Mouse (Mus musculus) heart, embryonic 16.5 days (tissue): ENCODE measurements around the gene Kif23. TPM values are rescaled to one million over a fixed set of nuclear protein-coding genes. Genes with fewer than 3 reads are reported as not detected.

Experiments used
- ATAC-seq: fragments of 200-750 bp; cut with Nextera tagmentation; replicated peaks from 2 replicates; pipeline ENCODE4 v1.8.0; 2017; ENCODE audit warnings: moderate number of reproducible peaks; ENCODE audit not compliant: insufficient read depth, low FRiP score; ENCODE audit errors: extremely low read depth
- H3K27ac ChIP-seq: fragments of 300-500 bp; sonication (generic); 2 replicates; pipeline ENCODE4 v1.5.1; 2014; ENCODE audit warnings: mild to moderate bottlenecking, low read length, control low read depth, moderate library complexity
- H3K27me3 ChIP-seq: fragments of 300-500 bp; sonication (generic); 2 replicates; pipeline ENCODE4 v1.6.1; 2014; ENCODE audit warnings: low read length, mixed read lengths; ENCODE audit not compliant: control insufficient read depth, insufficient read depth
- H3K36me3 ChIP-seq: fragments of 300-500 bp; sonication (generic); 2 replicates; pipeline ENCODE4 v1.6.1; 2014; ENCODE audit not compliant: control insufficient read depth, insufficient read depth
- H3K4me1 ChIP-seq: fragments of 300-500 bp; sonication (generic); 2 replicates; pipeline ENCODE4 v1.6.1; 2014; ENCODE audit warnings: low read length, mixed read lengths; ENCODE audit not compliant: control insufficient read depth, insufficient read depth
- H3K4me2 ChIP-seq: fragments of 300-500 bp; sonication (generic); 2 replicates; pipeline ENCODE4 v1.6.1; 2014; ENCODE audit warnings: low read depth, mild to moderate bottlenecking, control low read depth, low read length
- H3K4me3 ChIP-seq: fragments of 300-500 bp; sonication (generic); 2 replicates; pipeline ENCODE4 v1.5.1; 2014; ENCODE audit warnings: mild to moderate bottlenecking, control low read depth, low read length
- H3K9ac ChIP-seq: fragments of 300-500 bp; sonication (generic); 2 replicates; pipeline ENCODE4 v1.6.1; 2014; ENCODE audit warnings: low read length, control low read depth
- H3K9me3 ChIP-seq: fragments of 300-500 bp; sonication (generic); replicated peaks from 2 replicates; pipeline ENCODE4 v1.6.1; 2016; ENCODE audit warnings: low read length; ENCODE audit not compliant: control insufficient read depth
- WGBS: fragments of 180-500 bp; shearing (Covaris S2); extraction: QIAGEN DNeasy Blood & Tissue Kit; methylation state at CpG from one replicate; pipeline ENCODE4 v1.1.7; 2014; 5-methylcytosine and 5-hydroxymethylcytosine counted together
- polyA plus RNA-seq: library from polyadenylated mRNA; unstranded; fragments of >200 nt; fragmentation: Nextera tagmentation; extraction: Ambion mirVana; gene quantifications from 2 replicates; pipeline ENCODE4 v1.2.1, GENCODE M21; 2015

The Kif23 gene
- polyA plus RNA-seq = 77.8 and 84.0 TPM in 2 replicates

DNA sequence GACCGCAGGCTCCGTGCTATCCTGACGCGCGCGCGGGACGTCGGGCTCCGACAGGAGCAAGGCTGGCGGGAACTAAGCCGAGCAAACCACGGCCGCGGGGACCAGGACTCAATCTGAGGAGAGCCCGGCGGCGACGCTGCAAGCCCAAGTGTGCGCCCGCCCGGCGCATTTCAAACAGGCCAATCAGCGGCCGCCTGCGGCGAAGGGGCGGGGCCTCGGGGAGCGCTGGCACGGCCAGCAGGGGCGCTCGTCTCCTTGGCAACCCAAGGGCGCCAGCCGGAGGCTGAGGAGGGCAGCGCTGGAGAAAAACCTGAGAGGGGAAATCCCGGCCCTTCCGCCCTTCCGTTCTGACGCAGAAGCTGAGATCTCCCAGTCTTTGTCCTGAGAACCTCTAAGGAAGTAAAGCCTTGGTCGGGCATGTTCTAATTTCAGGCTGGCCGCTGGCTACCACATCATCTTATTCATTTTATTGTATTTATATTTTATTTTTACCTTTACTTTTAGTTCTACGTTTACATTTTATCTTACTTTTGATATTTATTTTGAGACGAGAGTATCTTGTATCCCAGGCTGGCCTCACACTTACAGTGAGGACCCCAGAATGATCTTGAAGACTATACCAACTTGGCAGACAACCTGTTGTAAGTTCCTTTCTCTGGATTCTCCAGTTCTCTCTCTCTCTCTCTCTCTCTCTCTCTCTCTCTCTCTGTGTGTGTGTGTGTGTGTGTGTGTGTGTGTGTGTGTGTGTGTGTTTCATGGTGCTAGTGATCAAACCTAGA lies at the start of gene Kif23:
Gene Kif23 (minus strand): TSS at position 152 of the 779 bp plus-strand sequence.
- H3K9me3 ChIP-seq = no peaks in the 10 kb centered on the region

DNA sequence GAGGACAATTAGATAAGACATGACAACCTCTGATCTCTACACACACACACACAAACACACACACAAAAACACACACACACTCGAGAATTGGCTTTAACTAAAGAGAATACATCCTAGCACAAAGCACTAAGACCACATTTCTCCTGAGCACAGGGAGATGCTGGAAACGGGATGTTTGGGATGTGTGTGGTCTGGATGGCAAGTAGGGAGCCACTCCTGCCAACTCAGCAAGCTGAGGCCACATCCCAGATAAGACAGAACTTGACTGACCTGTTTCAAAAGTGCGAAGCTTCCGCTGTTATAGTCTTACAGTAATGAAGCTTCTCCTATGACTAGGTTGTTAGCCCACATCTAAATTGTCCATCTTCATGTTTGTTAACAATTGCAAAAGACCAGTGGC lies 44.6 kb upstream of the Kif23 start:
- H3K9me3 ChIP-seq = no peaks in the 10 kb centered on the region
- ATAC-seq = no peak
- H3K4me2 ChIP-seq = no peak overlapping the region
- 56% methylated on average over 4 of the region's 4 CpGs for WGBS
- H3K4me1 ChIP-seq = no peaks in the 10 kb centered on the region
- H3K4me3 ChIP-seq = no peak overlapping the region
- no peaks in the 10 kb centered on the region for H3K27me3 ChIP-seq
- H3K27ac ChIP-seq = no peak overlapping the region
- H3K9ac ChIP-seq = no peak overlapping the region
- no peaks in the 10 kb centered on the region for H3K36me3 ChIP-seq

More for the DNA sequence above, at the start of gene Kif23:
- Histone ChIP-seq H3K27ac (peak within 1 kb of the TSS; percentile 49), H3K27me3 (no peaks in the 10 kb centered on the region), H3K4me3 (peak within 1 kb of the TSS; percentile 81), H3K9ac (peak within 1 kb of the TSS; percentile 83), H3K4me2 (peak within 1 kb of the TSS; percentile 97), H3K4me1 (peaks cover 5% of the 10 kb centered on the region), H3K36me3 (peaks cover 9% of the 10 kb centered on the region)
- WGBS = under 1% methylated on average over 44 of the region's 44 CpGs
- peak; percentile 98 for ATAC-seq

DNA sequence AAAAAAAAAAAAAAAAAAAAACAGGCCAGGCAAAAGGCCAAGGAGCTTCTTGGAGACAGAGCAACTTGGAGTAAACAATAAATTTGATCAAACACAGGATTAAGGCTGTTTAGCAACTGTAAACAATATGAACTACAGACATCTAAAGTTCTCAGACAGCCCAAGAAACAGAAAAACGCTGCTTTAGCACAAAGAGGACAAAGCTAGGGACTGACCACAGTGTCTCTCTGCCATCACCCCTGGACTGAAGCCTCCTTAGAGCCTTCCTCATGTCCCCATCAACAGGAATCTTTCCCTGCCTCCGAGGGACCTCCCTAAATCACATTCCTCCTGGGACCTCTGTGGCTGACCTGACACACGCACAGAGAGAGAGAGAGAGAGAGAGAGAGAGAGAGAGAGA lies 44.2 kb upstream of the Kif23 start:
- no peak overlapping the region for H3K9ac ChIP-seq
- no peaks in the 10 kb centered on the region for H3K4me1 ChIP-seq
- H3K4me2 ChIP-seq = no peak overlapping the region
- no peaks in the 10 kb centered on the region for H3K9me3 ChIP-seq
- H3K4me3 ChIP-seq = no peak overlapping the region
- no peak overlapping the region for H3K27ac ChIP-seq
- H3K27me3 ChIP-seq = no peaks in the 10 kb centered on the region
- WGBS = 32% methylated on average over 3 of the region's 3 CpGs
- no peaks in the 10 kb centered on the region for H3K36me3 ChIP-seq
- no peak for ATAC-seq

DNA sequence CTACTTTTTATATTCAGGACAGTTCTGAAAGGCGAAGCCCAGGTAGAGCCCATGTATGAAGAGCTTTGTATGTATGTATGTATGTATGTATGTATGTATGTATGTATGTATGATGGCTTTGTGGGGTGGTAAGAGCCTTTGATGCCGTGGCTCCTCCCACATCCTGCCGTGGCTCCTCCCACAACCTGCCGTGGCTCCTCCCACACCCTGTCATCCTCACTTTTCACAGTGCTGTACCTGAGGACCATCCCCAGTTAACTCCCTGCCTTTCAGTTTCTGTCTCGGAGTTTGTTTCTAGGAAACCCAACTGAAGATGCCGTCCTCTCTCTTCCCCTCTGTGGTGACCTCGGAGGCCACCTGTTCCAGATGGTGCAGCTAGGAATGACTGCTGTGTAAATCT lies 39.5 kb upstream of the Kif23 start:
- Histone ChIP-seq H3K9me3 (no peaks in the 10 kb centered on the region), H3K4me1 (peaks cover 3% of the 10 kb centered on the region), H3K4me2 (no peak overlapping the region), H3K9ac (no peak overlapping the region), H3K27ac (no peak overlapping the region), H3K27me3 (no peaks in the 10 kb centered on the region), H3K36me3 (no peaks in the 10 kb centered on the region), H3K4me3 (no peak overlapping the region)
- ATAC-seq = no peak
- 70% methylated on average over 7 of the region's 7 CpGs for WGBS

DNA sequence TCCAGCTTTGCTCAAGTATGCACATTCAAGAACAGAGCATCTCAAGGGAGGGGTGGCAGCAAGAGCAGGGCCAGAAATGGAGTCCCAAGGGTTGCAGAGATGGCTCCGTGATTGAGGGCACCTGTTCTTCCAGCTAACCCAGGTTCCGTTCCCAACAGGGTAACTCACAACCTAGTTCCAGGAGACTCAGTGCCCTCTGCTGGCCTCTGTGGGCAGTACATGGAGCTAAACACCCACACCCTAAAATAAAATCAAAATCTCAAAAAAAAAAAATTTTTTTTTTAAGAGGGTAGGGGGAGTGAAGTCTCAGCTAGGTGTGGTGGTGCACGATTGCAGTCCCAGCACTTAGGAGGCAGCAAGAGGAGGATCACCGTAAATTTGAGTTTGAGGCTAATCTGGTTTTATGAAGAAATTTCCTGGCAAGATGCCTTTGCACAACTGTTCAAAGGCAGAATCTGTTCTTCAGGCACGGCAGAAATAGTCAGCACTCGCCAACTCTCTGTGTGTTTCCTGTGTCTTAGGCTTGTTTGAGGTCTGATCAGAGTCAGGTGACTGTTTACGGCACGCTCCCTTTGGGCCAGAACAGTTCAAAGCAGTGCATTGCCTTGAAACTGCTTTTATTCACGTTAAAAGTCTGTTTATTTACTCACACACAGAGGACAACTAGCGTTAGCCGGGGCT lies 38.7 kb upstream of the Kif23 start:
- H3K36me3 ChIP-seq = no peaks in the 10 kb centered on the region
- no peak overlapping the region for H3K4me2 ChIP-seq
- no peak overlapping the region for H3K4me3 ChIP-seq
- H3K27me3 ChIP-seq = no peaks in the 10 kb centered on the region
- WGBS = 44% methylated on average over 11 of the region's 11 CpGs
- no peak for ATAC-seq
- no peaks in the 10 kb centered on the region for H3K9me3 ChIP-seq
- no peak overlapping the region for H3K9ac ChIP-seq
- peaks cover 3% of the 10 kb centered on the region for H3K4me1 ChIP-seq
- H3K27ac ChIP-seq = no peak overlapping the region

DNA sequence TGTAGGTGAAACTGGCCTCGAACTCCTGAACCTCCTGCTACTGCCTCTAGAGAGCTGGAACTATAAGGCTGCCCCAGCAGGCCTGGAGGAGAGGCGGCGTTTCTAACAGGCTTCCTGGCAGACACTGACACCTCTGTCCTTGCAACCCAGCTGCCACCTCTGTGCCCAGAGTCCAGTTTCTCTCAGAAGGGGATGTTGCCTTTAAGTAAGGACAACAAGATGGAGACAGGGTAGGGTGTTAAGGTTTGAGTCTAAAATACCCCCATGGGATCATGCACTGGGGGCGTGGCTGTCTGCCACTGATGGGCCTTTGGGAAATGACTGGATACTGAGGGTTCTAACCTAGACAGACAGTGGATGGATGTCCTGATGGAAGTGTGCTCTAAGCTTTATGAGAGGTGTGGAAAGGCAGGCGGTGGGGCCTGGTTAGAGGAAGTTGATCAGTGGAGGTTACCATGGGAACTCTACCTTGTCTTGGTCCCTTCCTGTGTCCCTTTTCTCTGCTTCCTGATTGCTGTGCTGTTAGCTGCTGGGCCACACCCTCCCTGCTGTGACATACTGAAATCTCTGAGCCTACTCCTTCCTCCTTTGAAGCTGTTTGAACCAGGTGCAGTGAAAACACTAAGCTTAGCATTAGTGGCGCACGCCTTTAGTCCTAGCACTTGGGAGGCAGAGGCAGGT lies 36.5 kb upstream of the Kif23 start:
- no peak overlapping the region for H3K4me3 ChIP-seq
- H3K27me3 ChIP-seq = no peaks in the 10 kb centered on the region
- WGBS = 87% methylated on average over 7 of the region's 7 CpGs
- H3K4me2 ChIP-seq = no peak overlapping the region
- H3K9me3 ChIP-seq = no peaks in the 10 kb centered on the region
- ATAC-seq = no peak
- peaks cover 3% of the 10 kb centered on the region for H3K4me1 ChIP-seq
- no peak overlapping the region for H3K27ac ChIP-seq
- H3K36me3 ChIP-seq = no peaks in the 10 kb centered on the region
- no peak overlapping the region for H3K9ac ChIP-seq

DNA sequence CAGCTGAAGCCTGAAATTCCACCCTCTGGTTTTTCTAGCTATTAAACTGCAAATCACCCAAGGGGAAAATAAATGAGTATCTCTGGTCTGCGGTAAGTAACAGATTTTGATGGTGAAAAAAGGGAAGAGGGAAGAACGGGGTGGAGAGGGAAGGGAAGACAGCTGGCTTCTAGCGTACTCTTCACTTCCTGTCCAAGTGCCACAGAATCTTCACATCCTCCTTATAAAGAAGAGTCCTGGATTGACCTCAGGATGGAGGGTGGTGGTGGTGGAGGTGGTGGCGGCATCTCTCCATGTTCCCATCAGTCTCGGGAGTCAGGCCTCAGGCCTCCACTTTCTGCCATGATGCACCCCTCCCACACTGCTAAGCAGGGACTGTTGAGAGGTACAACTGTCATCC lies 35.3 kb upstream of the Kif23 start:
- H3K36me3 ChIP-seq = no peaks in the 10 kb centered on the region
- WGBS = 61% methylated on average over 5 of the region's 5 CpGs
- no peak overlapping the region for H3K27ac ChIP-seq
- H3K9ac ChIP-seq = no peak overlapping the region
- H3K9me3 ChIP-seq = no peaks in the 10 kb centered on the region
- no peaks in the 10 kb centered on the region for H3K27me3 ChIP-seq
- no peak overlapping the region for H3K4me2 ChIP-seq
- H3K4me3 ChIP-seq = no peak overlapping the region
- H3K4me1 ChIP-seq = peaks cover 3% of the 10 kb centered on the region
- no peak for ATAC-seq

DNA sequence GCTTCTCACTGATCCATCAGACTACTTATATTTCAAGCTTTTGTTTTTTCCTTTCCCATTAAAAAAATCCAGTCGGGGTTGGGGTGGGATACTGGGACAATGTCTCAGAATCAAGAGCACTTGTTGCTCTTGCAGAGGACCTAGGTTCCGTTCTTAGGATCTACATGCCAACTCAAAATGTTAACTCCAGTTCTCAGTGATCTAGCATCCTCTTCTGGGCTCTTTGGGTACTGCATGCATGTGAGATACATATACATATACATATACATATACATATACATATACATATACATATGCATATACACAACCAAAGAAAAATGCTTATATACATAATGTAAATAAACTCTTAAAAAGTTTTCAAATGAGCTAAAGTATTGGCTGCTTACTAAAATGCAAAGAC lies 33.4 kb upstream of the Kif23 start:
- no peak overlapping the region for H3K27ac ChIP-seq
- no peaks in the 10 kb centered on the region for H3K9me3 ChIP-seq
- peaks cover 2% of the 10 kb centered on the region for H3K4me1 ChIP-seq
- ATAC-seq = no peak
- H3K9ac ChIP-seq = no peak overlapping the region
- H3K4me3 ChIP-seq = no peak overlapping the region
- no peaks in the 10 kb centered on the region for H3K27me3 ChIP-seq
- no peaks in the 10 kb centered on the region for H3K36me3 ChIP-seq
- WGBS = 85% methylated on average over 2 of the region's 2 CpGs
- H3K4me2 ChIP-seq = no peak overlapping the region
